Mouse (Mus musculus) heart, adult 18-20 months (tissue): ENCODE data around the gene Gm20878. TPM values are rescaled to one million over a fixed set of nuclear protein-coding genes. Genes with fewer than 3 reads are reported as not detected.
"Not testable (repeated sequence)": the region's sequence is repeated elsewhere in the genome, so short reads cannot be mapped to it uniquely, and the experiment has no call there.

ENCODE experiments used
- DNase-seq, 2 experiments: peaks; one replicate each; pipeline ENCODE4 v3.0.0; 2021 to 2022; ENCODE audit warnings: mixed read lengths in 1 of 2
- long read RNA-seq, 2 experiments: library from polyadenylated mRNA; stranded (forward); transcript quantifications; one replicate each; pipeline ENCODE4 v2.0.0; 2021
- total RNA-seq, 2 experiments: library from RNA; stranded (reverse); gene quantifications; 2 replicates each; pipeline ENCODE4 v1.2.3; 2021

Gene Gm20878
- total RNA-seq = under 1 TPM; 0.57 to 0.59 TPM
- long read RNA-seq, experiment 1 = 0 reads
- long read RNA-seq, experiment 2 = 0 reads

- DNase-seq = not testable (repeated sequence)
These were observed at the start of gene Gm20878 for GRCm38 (mm10) chr4:41941272-41941671. TSS of gene Gm20878 (plus strand) at chr4:41941572.

DNA sequence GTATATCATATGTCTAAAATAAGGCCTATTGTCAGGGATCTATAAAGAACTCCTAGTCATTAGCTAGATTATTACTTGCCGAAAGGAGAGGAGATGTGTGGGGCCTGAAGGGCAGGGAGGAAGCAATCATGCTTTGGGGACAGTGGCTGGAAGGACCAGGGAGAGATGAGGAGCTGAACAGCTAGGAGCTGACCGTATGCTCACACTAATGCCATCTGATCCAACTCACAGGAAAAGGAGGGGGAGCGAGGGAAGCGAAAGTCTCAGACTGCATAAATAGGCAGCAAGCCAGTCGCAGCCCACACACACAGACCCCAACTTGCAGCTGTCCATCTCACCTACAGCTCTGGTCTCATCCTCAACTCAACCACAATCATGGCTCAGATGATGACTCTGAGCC is 38.1 kb upstream of the Gm20878 start, which contains the start of gene Gm21541:
Gm21541 (plus strand) TSS at position 301 of the 400 bp plus-strand sequence.
- not testable (repeated sequence) for DNase-seq

DNA sequence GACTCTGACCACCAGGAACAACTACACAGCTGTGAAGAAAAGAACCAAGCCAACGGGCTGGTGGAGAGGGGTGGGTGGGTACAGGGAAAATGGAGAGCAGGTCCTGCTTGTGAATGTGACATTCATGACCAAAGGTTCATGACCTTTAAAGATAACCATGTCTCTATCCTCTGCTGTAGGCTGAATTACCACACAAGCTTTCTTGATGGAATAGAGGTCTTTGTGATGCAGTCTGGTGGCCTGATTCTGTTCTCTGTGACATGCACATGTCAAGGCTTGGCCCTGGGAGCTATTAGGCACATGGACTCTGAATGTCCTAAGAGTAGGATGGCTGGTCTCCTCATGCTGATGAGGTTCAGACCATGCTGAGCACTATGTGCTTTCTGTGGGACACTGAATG is 24.4 kb downstream of the Gm20878 start, which contains the start of gene Fam205a4:
Fam205a4 (plus strand) TSS at position 301 of the 400 bp plus-strand sequence.
- not testable (repeated sequence) for DNase-seq

Other genes starting within 250 kb of the Gm20878 start
- 1 to 10 TPM; 3.3 to 4.4 TPM for gene Cntfr, start 244.5 kb upstream of the Gm20878 start, total RNA-seq
- 100 to 1,000 TPM; 105 TPM for gene Il11ra1, start 241.6 kb upstream of the Gm20878 start, total RNA-seq
- 10 to 100 TPM; 35.0 to 37.3 TPM for gene Rpp25l, start 228.0 kb upstream of the Gm20878 start, total RNA-seq
- 10 to 100 TPM; 70.4 to 79.1 TPM for gene Dctn3, start 218.4 kb upstream of the Gm20878 start, total RNA-seq
- gene Arid3c, start 210.4 kb upstream of the Gm20878 start, total RNA-seq = not detected
- 10 to 100 TPM; 50.8 to 55.4 TPM for gene Galt, start 186.3 kb upstream of the Gm20878 start, total RNA-seq
- 10 to 100 TPM; 17.8 to 20.9 TPM for gene Sigmar1, start 185.4 kb upstream of the Gm20878 start, total RNA-seq
- 10 to 100 TPM; 16.6 to 17.9 TPM for gene Ccl27a, start 167.3 kb upstream of the Gm20878 start, total RNA-seq
- not detected for gene Gm21541, start 38.0 kb upstream of the Gm20878 start, total RNA-seq
- gene Fam205a4, start 24.5 kb downstream of the Gm20878 start, total RNA-seq = under 1 TPM in 1 of 2 experiments, not detected in 1; 0.10 TPM
- gene Gm21093, start 93.2 kb downstream of the Gm20878 start, total RNA-seq = not detected
- not detected for gene Gm3893, start 149.6 kb downstream of the Gm20878 start, total RNA-seq
- gene Gm13304, start 173.2 kb downstream of the Gm20878 start, total RNA-seq = 10 to 100 TPM; 37.8 to 38.7 TPM
- gene Gm13306, start 211.9 kb downstream of the Gm20878 start, total RNA-seq = not detected
- gene Gm13305, start 227.0 kb downstream of the Gm20878 start, total RNA-seq = under 1 TPM; 0.26 to 0.60 TPM